Mouse (Mus musculus) cerebellum, adult 8-10 months (tissue): Measurements from ENCODE around the gene Usp34.
A peak's percentile ranks its signal among the peaks of the same experiment; 100 is the strongest.
"Not testable (repeated sequence)": the region's sequence is repeated elsewhere in the genome, so short reads cannot be mapped to it uniquely, and the experiment has no call there.

Experiments used
- DNase-seq: peaks from one replicate; pipeline ENCODE4 v3.0.0; 2022

The Usp34 gene

DNA sequence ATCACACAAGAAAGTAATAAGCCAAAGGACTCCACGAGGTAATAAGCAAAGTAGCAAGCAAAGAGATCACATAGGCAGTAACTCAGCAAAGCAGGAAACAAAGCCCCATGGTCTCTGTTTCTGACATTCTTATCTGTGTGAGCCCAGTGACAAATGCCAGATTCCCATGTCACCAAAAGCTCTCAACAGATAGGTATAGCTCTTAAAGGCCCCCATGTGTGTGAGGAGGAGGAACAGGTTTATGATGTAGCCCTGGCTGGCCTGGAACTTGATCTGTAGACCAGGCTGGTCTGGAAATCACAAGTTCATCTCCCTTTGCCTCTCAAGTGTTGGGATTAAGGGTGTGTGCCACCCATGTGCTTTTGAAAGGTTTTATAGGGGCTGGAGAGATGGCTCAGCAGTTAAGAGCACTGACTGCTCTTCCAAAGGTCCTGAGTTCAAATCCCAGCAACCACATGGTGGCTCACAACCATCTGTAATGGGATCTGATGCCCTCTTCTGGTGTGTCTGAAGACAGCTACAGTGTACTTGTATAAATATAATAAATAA is 53.1 kb downstream of the Usp34 start:
- DNase-seq, result not testable (repeated sequence)

DNA sequence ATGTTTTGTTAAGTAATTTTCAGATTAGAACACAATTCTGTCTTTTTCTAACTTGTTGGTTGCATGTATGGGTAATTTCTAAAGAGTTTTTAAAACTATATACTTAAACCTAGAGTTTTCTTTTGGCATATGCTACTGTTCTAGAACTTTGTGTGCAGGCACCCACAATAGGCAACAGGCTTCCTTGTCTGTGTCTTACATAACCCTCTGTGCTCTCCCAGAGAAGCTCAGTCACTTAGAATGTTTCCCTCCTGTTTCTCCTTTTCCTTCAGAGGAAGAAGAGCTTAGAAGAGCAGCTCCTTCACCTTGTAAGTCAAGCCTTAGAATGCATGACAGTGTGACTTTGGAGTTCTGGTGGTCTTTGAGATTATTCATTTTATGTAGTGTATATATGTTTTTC is 55.6 kb downstream of the Usp34 start:
- no peak for DNase-seq

DNA sequence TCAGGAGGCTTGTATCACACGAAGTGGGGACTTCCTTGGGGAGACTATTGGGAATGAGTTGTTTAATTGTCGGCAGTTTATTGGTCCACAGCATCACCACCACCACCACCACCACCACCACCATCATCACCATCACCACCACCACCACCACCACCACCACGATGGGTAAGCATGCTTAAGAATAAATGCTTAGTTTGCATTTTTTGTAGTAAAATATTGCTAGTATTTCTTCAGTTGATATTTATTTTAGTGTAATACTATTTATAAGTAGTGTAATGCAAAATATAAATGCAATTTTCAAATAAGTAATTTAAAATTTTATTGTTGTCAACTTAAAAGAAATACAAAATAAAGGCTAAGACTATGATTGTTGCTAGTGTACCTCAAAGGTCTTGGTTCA is 57.7 kb downstream of the Usp34 start:
- no peak for DNase-seq

GRCm38 (mm10) chr11:23372032-23372431 is 65.3 kb downstream of the Usp34 start:
- DNase-seq, result no peak

DNA sequence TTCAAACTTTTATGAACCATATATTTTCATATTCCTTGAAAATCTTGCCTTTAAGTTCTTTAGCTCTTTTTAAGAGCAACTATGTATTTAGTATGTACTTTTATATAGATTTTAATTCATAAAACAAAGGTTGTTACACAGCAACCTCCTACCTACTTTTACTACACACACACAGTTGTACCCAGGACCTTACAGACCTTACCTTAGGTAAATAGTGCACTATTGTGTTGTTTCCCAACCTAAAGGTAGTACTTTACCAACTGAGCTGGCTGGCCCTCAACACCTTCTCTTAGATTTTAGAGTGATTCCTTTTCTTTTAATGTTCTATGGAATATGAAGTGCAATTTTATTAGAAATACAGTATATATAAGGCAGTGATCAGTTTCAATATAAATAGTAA is 65.8 kb downstream of the Usp34 start:
- DNase-seq, result no peak

DNA sequence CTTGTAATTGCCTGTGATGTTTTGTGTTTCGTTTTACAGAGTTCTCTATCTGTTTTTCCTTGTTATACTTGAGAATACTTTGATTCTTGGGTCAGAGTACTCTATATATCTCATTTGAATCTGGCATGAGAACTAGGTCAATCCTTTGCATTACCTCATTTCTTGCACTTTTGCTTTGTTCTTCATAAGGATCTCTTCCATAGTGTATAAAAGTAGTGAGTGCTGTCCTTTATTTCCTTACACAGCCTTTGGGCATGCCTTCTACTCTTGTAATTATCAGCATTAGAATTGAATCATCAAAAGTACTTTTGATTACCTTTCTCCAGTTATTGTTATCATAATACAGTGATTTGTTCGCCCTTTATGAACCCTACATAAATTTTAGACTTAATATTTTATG is 73.4 kb downstream of the Usp34 start:
- DNase-seq, result no peak

GRCm38 (mm10) chr11:23380595-23380994 is 73.9 kb downstream of the Usp34 start:
- no peak for DNase-seq

GRCm38 (mm10) chr11:23382787-23383186 is 76.1 kb downstream of the Usp34 start:
- DNase-seq, result no peak

GRCm38 (mm10) chr11:23389649-23390048 is 83.0 kb downstream of the Usp34 start:
- DNase-seq, result no peak

GRCm38 (mm10) chr11:23392567-23392966 is 85.9 kb downstream of the Usp34 start:
- no peak for DNase-seq

DNA sequence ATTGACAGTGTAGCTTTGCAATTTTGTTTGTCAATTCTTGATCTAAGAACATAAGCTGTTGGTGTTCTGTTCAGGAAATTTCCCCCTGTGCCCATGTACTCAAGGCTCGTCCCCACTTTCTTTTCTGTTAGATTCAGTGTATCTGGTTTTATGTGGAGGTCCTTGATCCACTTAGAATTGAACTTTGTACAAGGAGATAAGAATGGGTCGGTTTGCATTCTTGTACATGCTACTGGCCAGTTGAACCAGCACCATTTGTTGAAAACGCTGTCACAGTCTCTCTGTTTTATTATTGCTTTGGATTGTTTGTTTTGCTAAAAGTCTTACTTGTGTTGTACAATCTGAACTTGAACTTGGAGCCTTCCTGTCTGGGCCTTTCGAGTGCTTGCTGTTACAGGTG is 89.9 kb downstream of the Usp34 start:
- DNase-seq, result no peak

- no peak for DNase-seq
These were observed 94.5 kb downstream of the Usp34 start for GRCm38 (mm10) chr11:23400978-23401776.

- DNase-seq, result no peak
These were observed 121.6 kb downstream of the Usp34 start for GRCm38 (mm10) chr11:23428301-23428700.

DNA sequence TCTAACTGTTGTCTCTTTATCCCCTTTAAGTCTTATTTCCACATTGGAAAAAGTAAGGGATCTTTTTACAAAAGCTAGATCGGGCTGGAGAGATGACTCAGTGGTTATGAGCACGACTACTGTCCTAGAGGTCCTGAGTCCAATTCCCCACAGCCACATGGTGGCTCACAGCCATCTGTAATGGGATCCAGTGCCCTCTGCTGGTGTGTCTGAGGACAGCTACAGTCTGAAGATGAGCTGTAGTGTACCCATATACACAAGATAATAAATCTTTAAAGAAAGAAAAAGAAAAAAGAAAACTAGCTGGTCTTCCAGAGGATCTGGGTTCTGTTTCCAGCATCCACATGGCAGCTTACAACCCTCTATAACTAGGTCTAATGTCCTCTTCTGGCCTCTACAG is 123.3 kb downstream of the Usp34 start:
- DNase-seq, result no peak

GRCm38 (mm10) chr11:23436076-23436475 is 129.4 kb downstream of the Usp34 start:
- DNase-seq, result no peak

- DNase-seq, result not testable (repeated sequence)
These were observed 159.2 kb downstream of the Usp34 start for GRCm38 (mm10) chr11:23465862-23466261.

DNA sequence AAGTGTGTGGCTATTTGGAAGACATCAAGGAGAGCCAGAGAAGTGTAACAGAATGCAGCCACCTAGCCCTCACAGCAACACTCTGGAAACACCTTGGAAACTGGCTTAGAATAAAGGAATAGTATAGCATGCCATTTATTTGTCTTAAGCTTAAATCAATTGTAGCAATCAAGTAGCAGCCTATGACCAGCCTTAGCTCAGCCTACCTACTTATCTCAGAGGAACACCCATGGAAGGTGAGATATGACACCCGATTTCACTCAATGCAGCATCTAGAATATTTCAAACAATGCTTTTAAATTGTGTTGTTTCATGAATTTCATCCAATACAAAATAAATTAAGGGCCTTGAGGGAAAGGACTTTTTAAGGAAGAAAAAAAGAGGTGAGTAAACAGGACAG is 183.3 kb downstream of the Usp34 start:
- no peak for DNase-seq

- DNase-seq, result no peak
These were observed 185.5 kb downstream of the Usp34 start for GRCm38 (mm10) chr11:23492048-23492790.

- no peak for DNase-seq
These were observed 188.5 kb downstream of the Usp34 start for GRCm38 (mm10) chr11:23495231-23495630.

DNA sequence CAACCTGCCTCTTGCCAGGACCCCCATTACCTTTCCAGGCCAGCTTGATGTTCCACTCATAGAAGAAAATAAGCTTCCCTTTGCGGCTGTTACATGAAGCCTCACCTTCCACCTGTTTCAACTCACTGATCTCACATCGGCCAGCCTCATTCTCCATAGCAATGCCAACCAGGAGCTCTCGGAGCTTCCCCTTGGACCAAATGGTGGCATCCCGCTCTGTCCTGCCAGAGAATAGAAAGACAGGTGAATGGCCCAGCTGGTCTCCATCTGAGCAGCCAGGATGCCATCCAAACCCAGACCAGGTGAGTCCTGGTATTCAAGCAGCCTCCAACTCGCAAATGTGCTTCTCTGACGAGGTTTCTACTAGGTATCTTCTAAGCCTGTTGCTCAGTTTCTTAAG is 190.0 kb downstream of the Usp34 start:
- peak; percentile 58 for DNase-seq

GRCm38 (mm10) chr11:23497335-23497717 is 190.6 kb downstream of the Usp34 start:
- peak; percentile 63 for DNase-seq

- DNase-seq, result peak; percentile 91
These were observed 191.2 kb downstream of the Usp34 start, which contains the start of gene Ahsa2 for GRCm38 (mm10) chr11:23497718-23498509. Gene Ahsa2, minus strand, starts transcription at chr11:23498030.

GRCm38 (mm10) chr11:23498609-23499008 is 191.9 kb downstream of the Usp34 start:
- no peak for DNase-seq
